Mouse (Mus musculus): Measurements from ENCODE around the gene Ttyh2. TPM values are rescaled to one million over a fixed set of nuclear protein-coding genes. Genes with fewer than 3 reads are reported as not detected.

The Ttyh2 gene
- polyA plus RNA-seq, 1 experiment from 2014 or later: 17.3 TPM

DNA sequence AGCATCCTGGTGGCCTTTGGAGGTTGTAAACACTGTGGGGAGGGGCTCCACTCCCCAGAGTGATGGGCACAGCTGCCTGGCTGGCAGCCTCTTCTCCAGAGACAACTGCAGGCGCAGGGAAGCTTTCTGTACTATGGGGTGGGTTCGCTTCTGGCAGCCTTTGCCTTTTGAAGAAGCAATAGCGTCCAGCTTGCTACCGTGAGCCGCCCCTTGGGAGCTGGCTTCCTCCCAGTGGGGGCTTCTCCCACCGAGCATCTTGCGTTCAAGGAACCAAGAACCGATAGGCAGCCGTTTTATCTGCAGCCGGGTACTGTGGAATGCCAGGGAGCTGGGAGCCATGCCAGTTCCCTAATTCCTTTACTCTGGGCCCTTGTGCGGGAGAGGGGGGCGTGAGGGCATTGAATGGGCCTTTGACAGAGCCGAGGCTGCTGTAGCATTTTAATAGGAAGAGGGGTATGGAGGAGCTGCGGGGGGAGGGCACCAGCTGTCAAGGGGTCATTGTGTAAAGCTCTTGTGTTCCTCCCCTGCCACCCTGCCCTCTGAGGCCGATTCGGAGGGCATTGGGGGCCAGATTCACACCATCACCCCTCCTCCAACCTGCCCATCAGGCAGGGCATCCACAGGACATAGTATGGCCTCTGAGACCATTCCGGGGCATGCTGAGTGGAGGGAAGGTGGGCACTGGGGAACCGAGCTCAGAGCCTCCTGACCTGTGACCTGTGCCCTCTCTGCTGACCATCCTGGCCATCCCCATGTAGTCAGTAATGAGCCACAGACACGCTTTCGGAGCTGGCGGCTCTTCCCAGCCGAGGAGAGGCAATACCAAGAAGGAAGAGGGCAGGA, 29.1 kb downstream of the Ttyh2 start:
- H3K27me3 ChIP-seq (ENCODE audit: control insufficient read depth, insufficient read depth, low read length): no peaks in the 10 kb centered on the region
- peak; percentile 45; the same call in 1 of the 2 replicates for ATAC-seq (ENCODE audit: insufficient read depth, low FRiP score)
- H3K4me3 ChIP-seq (replicated peaks; ENCODE audit: low read length): no peak overlapping the region
- no peak overlapping the region for H3K27ac ChIP-seq (ENCODE audit: low read length)
- H3K9me3 ChIP-seq (replicated peaks; ENCODE audit: control insufficient read depth, low read length): no peaks in the 10 kb centered on the region
- H3K4me2 ChIP-seq (ENCODE audit: low read depth, low read length): no peak overlapping the region
- 65% methylated on average over 22 of the region's 22 CpGs for WGBS
- no peaks in the 10 kb centered on the region for H3K4me1 ChIP-seq (ENCODE audit: control insufficient read depth, insufficient read depth, low read length)
- no peaks in the 10 kb centered on the region for H3K36me3 ChIP-seq (ENCODE audit: control insufficient read depth, insufficient read depth, low read length)
- H3K9ac ChIP-seq (ENCODE audit: low read length): no peak overlapping the region; the same call in 1 of the 2 replicates

- Histone ChIP-seq H3K9ac (ENCODE audit: low read length) (no peak overlapping the region), H3K4me1 (ENCODE audit: control insufficient read depth, insufficient read depth, low read length) (no peaks in the 10 kb centered on the region), H3K9me3 (replicated peaks; ENCODE audit: control insufficient read depth, low read length) (no peaks in the 10 kb centered on the region), H3K4me2 (ENCODE audit: low read depth, low read length) (no peak overlapping the region), H3K36me3 (ENCODE audit: control insufficient read depth, insufficient read depth, low read length) (no peaks in the 10 kb centered on the region), H3K27ac (ENCODE audit: low read length) (no peak overlapping the region), H3K4me3 (replicated peaks; ENCODE audit: low read length) (no peak overlapping the region), H3K27me3 (ENCODE audit: control insufficient read depth, insufficient read depth, low read length) (no peaks in the 10 kb centered on the region)
- 75% methylated on average over 5 of the region's 5 CpGs for WGBS
- peak; percentile 8; the same call in 1 of the 2 replicates for ATAC-seq (ENCODE audit: insufficient read depth, low FRiP score)
Observed at GRCm38 (mm10) chr11:114706358-114706757, 31.1 kb downstream of the Ttyh2 start.

DNA sequence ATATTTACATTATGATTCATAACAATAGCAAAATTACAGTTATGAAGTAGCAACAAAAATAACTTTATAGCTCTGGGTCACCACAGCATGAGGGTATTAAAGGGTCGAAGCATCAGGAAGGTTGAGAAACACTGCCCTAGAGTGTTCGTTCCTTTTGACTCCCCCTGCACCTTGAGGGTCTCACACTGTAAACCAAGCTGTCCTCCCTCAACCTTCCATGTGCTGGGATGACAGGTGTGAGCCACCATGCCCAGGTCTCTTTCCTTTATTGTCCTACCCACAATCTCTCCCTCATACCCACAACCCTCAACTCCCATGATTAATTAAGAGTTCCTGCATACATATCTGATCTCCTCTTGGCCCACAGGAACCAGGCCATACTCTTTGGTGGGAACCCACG, 36.2 kb downstream of the Ttyh2 start:
- WGBS: 84% methylated on average over 3 of the region's 3 CpGs
- ATAC-seq (ENCODE audit: insufficient read depth, low FRiP score): no peak
- no peaks in the 10 kb centered on the region for H3K9me3 ChIP-seq (replicated peaks; ENCODE audit: control insufficient read depth, low read length)
- H3K4me2 ChIP-seq (ENCODE audit: low read depth, low read length): no peak overlapping the region
- no peak overlapping the region for H3K9ac ChIP-seq (ENCODE audit: low read length)
- H3K36me3 ChIP-seq (ENCODE audit: control insufficient read depth, insufficient read depth, low read length): no peaks in the 10 kb centered on the region
- H3K4me1 ChIP-seq (ENCODE audit: control insufficient read depth, insufficient read depth, low read length): no peaks in the 10 kb centered on the region
- no peaks in the 10 kb centered on the region for H3K27me3 ChIP-seq (ENCODE audit: control insufficient read depth, insufficient read depth, low read length)
- H3K27ac ChIP-seq (ENCODE audit: low read length): no peak overlapping the region
- no peak overlapping the region for H3K4me3 ChIP-seq (replicated peaks; ENCODE audit: low read length)

- H3K4me3 ChIP-seq (replicated peaks; ENCODE audit: low read length): no peak overlapping the region
- no peak overlapping the region for H3K9ac ChIP-seq (ENCODE audit: low read length)
- no peak overlapping the region for H3K4me2 ChIP-seq (ENCODE audit: low read depth, low read length)
- no peaks in the 10 kb centered on the region for H3K9me3 ChIP-seq (replicated peaks; ENCODE audit: control insufficient read depth, low read length)
- H3K36me3 ChIP-seq (ENCODE audit: control insufficient read depth, insufficient read depth, low read length): no peaks in the 10 kb centered on the region
- H3K27ac ChIP-seq (ENCODE audit: low read length): no peak overlapping the region
- H3K4me1 ChIP-seq (ENCODE audit: control insufficient read depth, insufficient read depth, low read length): no peaks in the 10 kb centered on the region
- H3K27me3 ChIP-seq (ENCODE audit: control insufficient read depth, insufficient read depth, low read length): no peaks in the 10 kb centered on the region
- 80% methylated on average over 12 of the region's 12 CpGs for WGBS
- ATAC-seq (ENCODE audit: insufficient read depth, low FRiP score): no peak
Observed at GRCm38 (mm10) chr11:114711861-114712260, 36.6 kb downstream of the Ttyh2 start.

DNA sequence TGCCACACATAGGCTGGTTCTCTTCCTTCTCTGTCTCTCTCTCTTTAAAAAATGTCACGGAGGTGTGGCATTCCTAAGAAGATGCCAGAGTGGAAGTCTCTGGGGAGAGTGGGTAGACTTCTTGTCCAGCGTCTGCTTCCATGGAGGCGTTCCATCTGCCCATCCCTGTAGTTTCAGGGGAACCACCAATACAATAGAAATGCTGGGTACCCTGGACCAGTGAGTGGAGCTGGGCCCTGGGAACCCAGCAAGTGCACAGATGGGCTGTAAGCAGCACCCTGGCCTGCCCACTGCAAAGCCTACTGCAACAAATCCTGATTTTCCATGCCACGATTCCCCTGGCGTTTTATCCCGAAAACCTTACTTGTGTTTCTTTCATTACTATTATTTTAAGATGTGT, 39.3 kb downstream of the Ttyh2 start:
- 87% methylated on average over 6 of the region's 6 CpGs for WGBS
- no peak overlapping the region for H3K9ac ChIP-seq (ENCODE audit: low read length)
- H3K36me3 ChIP-seq (ENCODE audit: control insufficient read depth, insufficient read depth, low read length): no peaks in the 10 kb centered on the region
- no peaks in the 10 kb centered on the region for H3K9me3 ChIP-seq (replicated peaks; ENCODE audit: control insufficient read depth, low read length)
- no peaks in the 10 kb centered on the region for H3K4me1 ChIP-seq (ENCODE audit: control insufficient read depth, insufficient read depth, low read length)
- ATAC-seq (ENCODE audit: insufficient read depth, low FRiP score): no peak
- H3K4me3 ChIP-seq (replicated peaks; ENCODE audit: low read length): no peak overlapping the region
- no peak overlapping the region for H3K27ac ChIP-seq (ENCODE audit: low read length)
- H3K27me3 ChIP-seq (ENCODE audit: control insufficient read depth, insufficient read depth, low read length): no peaks in the 10 kb centered on the region
- no peak overlapping the region for H3K4me2 ChIP-seq (ENCODE audit: low read depth, low read length)

- Histone ChIP-seq H3K27me3 (ENCODE audit: control insufficient read depth, insufficient read depth, low read length) (no peaks in the 10 kb centered on the region), H3K27ac (ENCODE audit: low read length) (no peak overlapping the region), H3K9me3 (replicated peaks; ENCODE audit: control insufficient read depth, low read length) (no peaks in the 10 kb centered on the region), H3K4me3 (replicated peaks; ENCODE audit: low read length) (no peak overlapping the region), H3K4me2 (ENCODE audit: low read depth, low read length) (no peak overlapping the region), H3K9ac (ENCODE audit: low read length) (no peak overlapping the region), H3K36me3 (ENCODE audit: control insufficient read depth, insufficient read depth, low read length) (no peaks in the 10 kb centered on the region), H3K4me1 (ENCODE audit: control insufficient read depth, insufficient read depth, low read length) (no peaks in the 10 kb centered on the region)
- 70% methylated on average over 7 of the region's 7 CpGs for WGBS
- ATAC-seq (ENCODE audit: insufficient read depth, low FRiP score): no peak
Observed at GRCm38 (mm10) chr11:114715531-114715930, 40.3 kb downstream of the Ttyh2 start.

- H3K4me3 ChIP-seq (replicated peaks; ENCODE audit: low read length): no peak overlapping the region
- H3K36me3 ChIP-seq (ENCODE audit: control insufficient read depth, insufficient read depth, low read length): no peaks in the 10 kb centered on the region
- no peaks in the 10 kb centered on the region for H3K27me3 ChIP-seq (ENCODE audit: control insufficient read depth, insufficient read depth, low read length)
- H3K9me3 ChIP-seq (replicated peaks; ENCODE audit: control insufficient read depth, low read length): no peaks in the 10 kb centered on the region
- peaks cover 9% of the 10 kb centered on the region for H3K4me1 ChIP-seq (ENCODE audit: control insufficient read depth, insufficient read depth, low read length)
- no peak overlapping the region for H3K4me2 ChIP-seq (ENCODE audit: low read depth, low read length)
- WGBS: 86% methylated on average over 10 of the region's 10 CpGs
- no peak overlapping the region for H3K27ac ChIP-seq (ENCODE audit: low read length)
- ATAC-seq (ENCODE audit: insufficient read depth, low FRiP score): no peak
- no peak overlapping the region for H3K9ac ChIP-seq (ENCODE audit: low read length)
Observed at GRCm38 (mm10) chr11:114720535-114720934, 45.3 kb downstream of the Ttyh2 start.

DNA sequence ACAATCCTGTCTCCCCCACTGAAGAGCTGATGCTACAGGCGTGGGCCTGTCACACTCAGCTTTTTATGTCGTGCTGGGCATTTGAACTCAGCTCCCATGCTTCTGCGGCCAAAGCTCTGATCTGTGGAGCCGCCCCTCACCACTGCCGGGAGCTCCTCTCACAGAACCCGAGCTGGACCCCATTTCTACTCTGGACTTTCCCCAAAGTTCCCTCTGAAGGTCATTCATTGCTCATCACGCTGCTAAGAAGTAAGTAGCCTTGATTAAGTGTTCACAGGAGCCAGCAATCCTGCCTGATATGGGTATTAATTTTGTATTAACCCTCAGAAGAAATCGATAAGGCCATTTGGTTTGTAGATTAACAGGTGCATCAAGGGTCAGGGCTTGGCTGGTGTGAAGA, 47.2 kb downstream of the Ttyh2 start:
- Histone ChIP-seq H3K4me2 (ENCODE audit: low read depth, low read length) (no peak overlapping the region), H3K4me1 (ENCODE audit: control insufficient read depth, insufficient read depth, low read length) (peaks cover 12% of the 10 kb centered on the region), H3K27me3 (ENCODE audit: control insufficient read depth, insufficient read depth, low read length) (no peaks in the 10 kb centered on the region), H3K27ac (ENCODE audit: low read length) (no peak overlapping the region), H3K9me3 (replicated peaks; ENCODE audit: control insufficient read depth, low read length) (no peaks in the 10 kb centered on the region), H3K9ac (ENCODE audit: low read length) (no peak overlapping the region), H3K4me3 (replicated peaks; ENCODE audit: low read length) (no peak overlapping the region), H3K36me3 (ENCODE audit: control insufficient read depth, insufficient read depth, low read length) (no peaks in the 10 kb centered on the region)
- 75% methylated on average over 8 of the region's 8 CpGs for WGBS
- ATAC-seq (ENCODE audit: insufficient read depth, low FRiP score): no peak

- H3K27ac ChIP-seq (ENCODE audit: low read length): no peak overlapping the region
- H3K4me1 ChIP-seq (ENCODE audit: control insufficient read depth, insufficient read depth, low read length): peaks cover 15% of the 10 kb centered on the region
- H3K27me3 ChIP-seq (ENCODE audit: control insufficient read depth, insufficient read depth, low read length): no peaks in the 10 kb centered on the region
- H3K4me3 ChIP-seq (replicated peaks; ENCODE audit: low read length): no peak overlapping the region
- no peaks in the 10 kb centered on the region for H3K36me3 ChIP-seq (ENCODE audit: control insufficient read depth, insufficient read depth, low read length)
- H3K9me3 ChIP-seq (replicated peaks; ENCODE audit: control insufficient read depth, low read length): no peaks in the 10 kb centered on the region
- no peak overlapping the region for H3K9ac ChIP-seq (ENCODE audit: low read length)
- no peak for ATAC-seq (ENCODE audit: insufficient read depth, low FRiP score)
- 65% methylated on average over 13 of the region's 13 CpGs for WGBS
- H3K4me2 ChIP-seq (ENCODE audit: low read depth, low read length): no peak overlapping the region
Observed at GRCm38 (mm10) chr11:114723030-114723429, 47.8 kb downstream of the Ttyh2 start.
